In the genomic region with DNA sequence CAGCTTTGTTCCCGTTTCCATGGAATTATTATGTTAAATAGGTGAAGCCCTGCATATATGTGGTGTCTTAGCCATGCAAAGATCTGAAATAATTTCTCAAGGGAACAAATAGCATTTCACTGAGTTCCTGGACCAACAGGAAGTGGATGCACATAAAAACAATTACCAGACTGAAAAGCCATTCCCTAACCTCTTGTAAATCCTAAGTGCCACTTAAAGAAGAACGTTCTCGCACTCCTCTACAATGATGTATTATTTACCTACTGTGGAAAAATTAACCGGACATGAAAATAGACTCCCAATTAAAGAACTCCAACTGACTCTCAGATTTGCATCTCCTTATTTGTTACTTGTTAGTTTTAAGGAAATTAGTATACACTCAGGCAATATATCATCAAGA, we compare ENCODE assay signal across 28 mouse cellular contexts.
"Had no signal": no experiment of that assay in that cellular context is flagged by ENCODE, and none has a peak within 500 bp of the region (broad histone marks: within the 10 kb centered on the region; RNA-seq: fewer than 3 reads in every experiment).

No protein-coding gene starts in this region.

- H3K27ac ChIP-seq: embryonic facial prominence, embryonic 10.5 days; embryonic facial prominence, embryonic 12.5 days; embryonic facial prominence, embryonic 13.5 days; embryonic facial prominence, embryonic 15.5 days; forebrain, embryonic 10.5 days; forebrain, embryonic 12.5 days; forebrain, embryonic 13.5 days; forebrain, embryonic 15.5 days; gastrocnemius, adult 2 months; heart, adult 2 months had no signal

- H3K4me1 ChIP-seq: embryonic facial prominence, embryonic 10.5 days; embryonic facial prominence, embryonic 12.5 days; embryonic facial prominence, embryonic 13.5 days; embryonic facial prominence, embryonic 15.5 days; forebrain, embryonic 10.5 days; forebrain, embryonic 12.5 days; forebrain, embryonic 13.5 days; forebrain, embryonic 15.5 days had no signal

- H3K4me2 ChIP-seq: embryonic facial prominence, embryonic 12.5 days; embryonic facial prominence, embryonic 13.5 days; embryonic facial prominence, embryonic 15.5 days; forebrain, embryonic 12.5 days; forebrain, embryonic 13.5 days; forebrain, embryonic 15.5 days had no signal

- H3K27me3 ChIP-seq: embryonic facial prominence, embryonic 12.5 days; embryonic facial prominence, embryonic 13.5 days; embryonic facial prominence, embryonic 15.5 days; forebrain, embryonic 12.5 days; forebrain, embryonic 13.5 days; forebrain, embryonic 15.5 days had no signal

- H3K9me3 ChIP-seq: embryonic facial prominence, embryonic 10.5 days; embryonic facial prominence, embryonic 12.5 days; embryonic facial prominence, embryonic 13.5 days; embryonic facial prominence, embryonic 15.5 days; forebrain, embryonic 10.5 days; forebrain, embryonic 12.5 days; forebrain, embryonic 13.5 days; forebrain, embryonic 15.5 days had no signal

- DNase-seq: cerebellum, adult 2 months; cerebellum, adult 8-10 months; cerebellum, adult 9-10 months; cerebellum, adult 9-11 months; cerebellum, postnatal 10 days; cerebellum, postnatal 14 days; cerebellum, postnatal 25 days; cerebellum, postnatal 36 days; embryo, embryonic 11 days; forebrain, postnatal 0 days; gastrocnemius, adult 2 months; gastrocnemius, postnatal 10 days; gastrocnemius, postnatal 14 days; gastrocnemius, postnatal 25 days; gastrocnemius, postnatal 36 days; heart, adult 18-20 months; heart, adult 2 months had no signal

- H3K36me3 ChIP-seq: embryonic facial prominence, embryonic 10.5 days; embryonic facial prominence, embryonic 12.5 days; embryonic facial prominence, embryonic 13.5 days; embryonic facial prominence, embryonic 15.5 days; forebrain, embryonic 10.5 days; forebrain, embryonic 12.5 days; forebrain, embryonic 15.5 days had no signal

- H3K4me3 ChIP-seq: embryonic facial prominence, embryonic 10.5 days; embryonic facial prominence, embryonic 12.5 days; embryonic facial prominence, embryonic 13.5 days; embryonic facial prominence, embryonic 15.5 days; erythroblast, embryonic 14.5 days; forebrain, embryonic 10.5 days; forebrain, embryonic 12.5 days; forebrain, embryonic 13.5 days; forebrain, embryonic 15.5 days; gastrocnemius, adult 2 months; heart, adult 2 months had no signal

- ATAC-seq: forebrain, embryonic 13.5 days; forebrain, embryonic 14.5 days; forebrain, embryonic 15.5 days; forebrain, embryonic 16.5 days; forebrain, postnatal 0 days had no signal

- H3K9ac ChIP-seq: embryonic facial prominence, embryonic 12.5 days; embryonic facial prominence, embryonic 13.5 days; embryonic facial prominence, embryonic 15.5 days; forebrain, embryonic 12.5 days; forebrain, embryonic 13.5 days; forebrain, embryonic 15.5 days; forebrain, postnatal 0 days had no signal
